In the genomic region with DNA sequence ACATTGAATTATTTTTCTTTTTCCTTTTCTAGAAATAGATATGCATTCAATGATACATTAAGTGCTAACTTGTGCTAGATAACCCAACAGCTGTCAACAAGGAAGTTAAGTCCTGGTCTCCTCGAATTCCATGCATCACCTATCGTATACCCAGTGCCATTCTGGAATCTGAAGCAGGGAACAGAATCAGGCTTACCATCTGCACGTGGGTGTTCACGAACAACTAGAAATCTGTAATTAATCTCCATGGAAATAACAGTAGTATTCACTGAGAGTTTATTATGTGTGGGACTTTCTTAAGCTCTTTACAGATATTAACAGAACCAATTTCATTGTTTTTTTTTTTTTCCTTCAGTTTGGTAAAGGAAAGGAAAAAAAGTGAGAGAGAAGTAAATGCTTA, we compare ENCODE assay signal across 3 mouse cellular contexts.
"Had no signal": no experiment of that assay in that cellular context is flagged by ENCODE, and none has a peak within 500 bp of the region (broad histone marks: within the 10 kb centered on the region; RNA-seq: fewer than 3 reads in every experiment).

No protein-coding gene starts in this region.

- DNase-seq: heart, postnatal 10 days; heart, postnatal 14 days; heart, postnatal 36 days had no signal
